Mouse (Mus musculus) kidney, postnatal 4 days (tissue): ENCODE results near the gene Oas1h.
"Not testable (repeated sequence)": the region's sequence is repeated elsewhere in the genome, so short reads cannot be mapped to it uniquely, and the experiment has no call there.

ENCODE experiments used
- DNase-seq, 2 experiments: peaks; one replicate each; pipeline ENCODE4 v3.0.0; 2021; ENCODE audit warnings: mixed read lengths in 2 of 2

Oas1h gene

GRCm38 (mm10) chr5:120887413-120887812, 26.2 kb downstream of the Oas1h start, which contains the start of gene Oas1g:
TSS of gene Oas1g (minus strand) at chr5:120887613.
- DNase-seq, result peak in 1 of 2 experiments; percentile 11

GRCm38 (mm10) chr5:120887831-120888230, 26.6 kb downstream of the Oas1h start:
- no peak for DNase-seq

GRCm38 (mm10) chr5:120888294-120888815, 27.1 kb downstream of the Oas1h start:
- DNase-seq, result not testable (repeated sequence)

GRCm38 (mm10) chr5:120890026-120890425, 28.8 kb downstream of the Oas1h start:
- no peak for DNase-seq

GRCm38 (mm10) chr5:120890991-120891390, 29.8 kb downstream of the Oas1h start:
- DNase-seq, result no peak

GRCm38 (mm10) chr5:120891566-120892242, 30.5 kb downstream of the Oas1h start:
- DNase-seq, result not testable (repeated sequence)

- DNase-seq, result no peak
Observed at GRCm38 (mm10) chr5:120892243-120892660, 31.0 kb downstream of the Oas1h start.

GRCm38 (mm10) chr5:120893866-120894265, 32.6 kb downstream of the Oas1h start:
- not testable (repeated sequence) for DNase-seq

- not testable (repeated sequence) for DNase-seq
Observed at GRCm38 (mm10) chr5:120894692-120895091, 33.5 kb downstream of the Oas1h start.

- DNase-seq, result no peak
Observed at GRCm38 (mm10) chr5:120895231-120895900, 34.1 kb downstream of the Oas1h start.

- no peak for DNase-seq
Observed at GRCm38 (mm10) chr5:120898307-120898706, 37.1 kb downstream of the Oas1h start.

GRCm38 (mm10) chr5:120898726-120899125, 37.5 kb downstream of the Oas1h start:
- DNase-seq, result no peak

GRCm38 (mm10) chr5:120900666-120901065, 39.4 kb downstream of the Oas1h start:
- no peak for DNase-seq

GRCm38 (mm10) chr5:120902056-120902455, 40.8 kb downstream of the Oas1h start:
- no peak for DNase-seq

- peak; percentile 34 to 51 for DNase-seq
Observed at GRCm38 (mm10) chr5:120906791-120907733, 45.8 kb downstream of the Oas1h start, which contains the start of gene Oas1a. TSS of gene Oas1a (minus strand) at chr5:120907521.

GRCm38 (mm10) chr5:120908196-120908920, 47.1 kb downstream of the Oas1h start:
- no peak for DNase-seq

GRCm38 (mm10) chr5:120914204-120914603, 53.0 kb downstream of the Oas1h start, which contains the start of gene Oas1d:
TSS of gene Oas1d (plus strand) at chr5:120914536.
- DNase-seq, result peak; percentile 26 to 51

- DNase-seq, result not testable (repeated sequence)
Observed at GRCm38 (mm10) chr5:120919156-120919935, 58.1 kb downstream of the Oas1h start.

- DNase-seq, result no peak
Observed at GRCm38 (mm10) chr5:120920296-120920695, 59.1 kb downstream of the Oas1h start.
